Mouse (Mus musculus) mouse trophoblast stem cell (cell line): ENCODE results near the gene Chst14.

ENCODE experiments used
- in situ Hi-C, 2 experiments: fragments of 300-500 bp; cut with MseI, MboI; formaldehyde crosslinking; loops; 2 replicates in 1 of 2; 3 replicates in 1 of 2; pipeline ENCODE4 v1.15.1; 2025

Gene Chst14

GRCm38 (mm10) chr2:118926361-118926997, at the start of gene Chst14:
Gene Chst14 (plus strand): TSS chr2:118926496.
- in situ Hi-C loops = no loop called here

GRCm38 (mm10) chr2:118881019-118881418, 45.3 kb upstream of the Chst14 start:
- in situ Hi-C loops = loop anchor here (10.0 kb wide), 1 partner anchor 116 kb away; the partner anchor contains the start of gene Ccdc9b (in 2 of the 2)

- in situ Hi-C loops = loop anchor here (10.0 kb wide), 1 partner anchor 117 kb away; the partner anchor contains the start of gene Ccdc9b (in 2 of the 2)
Measured at GRCm38 (mm10) chr2:118881956-118882355, 44.3 kb upstream of the Chst14 start.

GRCm38 (mm10) chr2:118882840-118883679, 43.2 kb upstream of the Chst14 start:
- in situ Hi-C loops = loop anchor here (10.0 kb wide), 1 partner anchor 118 kb away; the partner anchor contains the start of gene Ccdc9b (in 2 of the 2)

GRCm38 (mm10) chr2:118887440-118887839, 38.9 kb upstream of the Chst14 start:
- in situ Hi-C loops = loop anchor here (10.0 kb wide), 1 partner anchor 123 kb away; the partner anchor contains the start of gene Ccdc9b (in 2 of the 2)

GRCm38 (mm10) chr2:118887845-118888548, 38.3 kb upstream of the Chst14 start:
- in situ Hi-C loops = loop anchor here (10.0 kb wide), 1 partner anchor 123 kb away; the partner anchor contains the start of gene Ccdc9b (in 2 of the 2)

GRCm38 (mm10) chr2:118891173-118891572, 35.1 kb upstream of the Chst14 start:
- in situ Hi-C loops = no loop called here

- in situ Hi-C loops = no loop called here
Measured at GRCm38 (mm10) chr2:118895990-118896913, 30.0 kb upstream of the Chst14 start.

- in situ Hi-C loops = no loop called here
Measured at GRCm38 (mm10) chr2:118896914-118897291, 29.4 kb upstream of the Chst14 start.

GRCm38 (mm10) chr2:118897392-118897791, 28.9 kb upstream of the Chst14 start:
- in situ Hi-C loops = no loop called here

GRCm38 (mm10) chr2:118897808-118898207, 28.5 kb upstream of the Chst14 start:
- in situ Hi-C loops = no loop called here

GRCm38 (mm10) chr2:118898771-118899170, 27.5 kb upstream of the Chst14 start:
- in situ Hi-C loops = no loop called here

- in situ Hi-C loops = no loop called here
Measured at GRCm38 (mm10) chr2:118899306-118899705, 27.0 kb upstream of the Chst14 start.

- in situ Hi-C loops = no loop called here
Measured at GRCm38 (mm10) chr2:118899981-118900825, 26.1 kb upstream of the Chst14 start, which contains the start of gene Bahd1. Gene Bahd1 (plus strand): TSS chr2:118900377.

GRCm38 (mm10) chr2:118900826-118901140, 25.5 kb upstream of the Chst14 start:
- in situ Hi-C loops = no loop called here

GRCm38 (mm10) chr2:118901175-118902031, 24.9 kb upstream of the Chst14 start:
- in situ Hi-C loops = no loop called here

GRCm38 (mm10) chr2:118902051-118903025, 24.0 kb upstream of the Chst14 start:
- in situ Hi-C loops = no loop called here

GRCm38 (mm10) chr2:118903333-118903741, 23.0 kb upstream of the Chst14 start:
- in situ Hi-C loops = no loop called here
